Mouse (Mus musculus): ENCODE data around the gene Incenp. TPM values are rescaled to one million over a fixed set of nuclear protein-coding genes. Genes with fewer than 3 reads are reported as not detected.
"Not testable (repeated sequence)": the region's sequence is repeated elsewhere in the genome, so short reads cannot be mapped to it uniquely, and the experiment has no call there.

Incenp gene
- 10 to 100 TPM; 16.2 to 20.5 TPM for total RNA-seq (2021)
- long read RNA-seq, experiment 1, transcript Incenp-201 (18 exons, 3,236 nt): major isoform, 7 of 16 reads
- long read RNA-seq, experiment 1, partial matches to known transcripts: 1 of 16 reads
- long read RNA-seq, experiment 1, other reads (novel, unspliced or antisense): 8 of 16 reads
- long read RNA-seq, experiment 2, partial matches to known transcripts: 0 of 6 reads
- long read RNA-seq, experiment 2, other reads (novel, unspliced or antisense): 3 of 6 reads

- peak; percentile 78 for DNase-seq
Measured at GRCm38 (mm10) chr19:9899072-9899779, at the start of gene Incenp. TSS of gene Incenp (minus strand) at chr19:9899551.

- DNase-seq: no peak
Measured at GRCm38 (mm10) chr19:9946986-9947385, 47.6 kb upstream of the Incenp start.

- DNase-seq: no peak
Measured at GRCm38 (mm10) chr19:9945800-9946564, 46.6 kb upstream of the Incenp start.

- no peak for DNase-seq
Measured at GRCm38 (mm10) chr19:9942539-9943533, 43.5 kb upstream of the Incenp start.

GRCm38 (mm10) chr19:9941809-9942208 lies 42.5 kb upstream of the Incenp start:
- DNase-seq: no peak

- no peak for DNase-seq
Measured at GRCm38 (mm10) chr19:9940903-9941302, 41.6 kb upstream of the Incenp start.

GRCm38 (mm10) chr19:9939841-9940240 lies 40.5 kb upstream of the Incenp start:
- DNase-seq: no peak

- no peak for DNase-seq
Measured at GRCm38 (mm10) chr19:9938824-9939303, 39.5 kb upstream of the Incenp start.

GRCm38 (mm10) chr19:9938156-9938823 lies 38.9 kb upstream of the Incenp start:
- DNase-seq: no peak

- DNase-seq: no peak
Measured at GRCm38 (mm10) chr19:9937428-9937827, 38.1 kb upstream of the Incenp start.

- no peak for DNase-seq
Measured at GRCm38 (mm10) chr19:9936579-9936978, 37.2 kb upstream of the Incenp start.

GRCm38 (mm10) chr19:9933908-9934307 lies 34.6 kb upstream of the Incenp start:
- DNase-seq: no peak

GRCm38 (mm10) chr19:9931167-9931607 lies 31.8 kb upstream of the Incenp start:
- not testable (repeated sequence) for DNase-seq

- DNase-seq: no peak
Measured at GRCm38 (mm10) chr19:9928089-9928488, 28.7 kb upstream of the Incenp start.

- no peak for DNase-seq
Measured at GRCm38 (mm10) chr19:9924769-9925272, 25.5 kb upstream of the Incenp start.

- DNase-seq: no peak
Measured at GRCm38 (mm10) chr19:9924034-9924768, 24.9 kb upstream of the Incenp start.

GRCm38 (mm10) chr19:9923048-9923447 lies 23.7 kb upstream of the Incenp start:
- DNase-seq: no peak

- DNase-seq: no peak
Measured at GRCm38 (mm10) chr19:9922228-9922627, 22.9 kb upstream of the Incenp start.

- DNase-seq: peak; percentile 50
Measured at GRCm38 (mm10) chr19:9920835-9921784, 21.8 kb upstream of the Incenp start.

Measured in gastrocnemius, postnatal 10 days (tissue).